Mouse (Mus musculus) ovary, adult 18-20 months (tissue): Measurements from ENCODE around the gene Adra1b.
A peak's percentile ranks its signal among the peaks of the same experiment; 100 is the strongest.

ENCODE experiments used
- DNase-seq: peaks from one replicate; pipeline ENCODE4 v3.0.0; 2022; ENCODE audit warnings: low spot score, mixed read lengths

Gene Adra1b

DNA sequence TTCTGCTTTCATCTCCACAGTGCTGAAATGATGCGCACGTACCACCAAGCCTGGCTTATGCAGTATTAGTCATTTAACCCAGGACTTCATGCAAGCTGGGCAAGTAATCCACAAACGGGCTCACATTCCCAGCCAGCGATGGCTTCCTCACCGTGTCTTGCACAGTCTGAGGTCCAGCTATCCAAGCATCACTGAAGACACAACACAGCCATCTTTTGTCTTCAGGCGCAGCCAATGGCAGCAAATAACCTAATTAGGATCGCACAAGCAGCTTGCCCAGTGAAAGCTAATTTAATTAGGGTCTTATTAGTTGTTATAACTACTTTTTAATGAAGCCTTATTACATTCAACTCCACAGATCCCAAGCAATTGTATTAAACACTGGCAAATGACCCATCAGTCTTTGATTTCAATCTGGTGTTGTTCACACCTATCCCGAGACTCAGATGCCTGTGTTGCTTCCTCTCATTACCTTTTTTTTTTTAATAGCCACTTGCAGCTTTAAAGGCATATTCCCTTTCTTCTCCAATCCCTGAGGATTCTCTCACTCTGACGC lies 83.6 kb downstream of the Adra1b start:
- DNase-seq = no peak

DNA sequence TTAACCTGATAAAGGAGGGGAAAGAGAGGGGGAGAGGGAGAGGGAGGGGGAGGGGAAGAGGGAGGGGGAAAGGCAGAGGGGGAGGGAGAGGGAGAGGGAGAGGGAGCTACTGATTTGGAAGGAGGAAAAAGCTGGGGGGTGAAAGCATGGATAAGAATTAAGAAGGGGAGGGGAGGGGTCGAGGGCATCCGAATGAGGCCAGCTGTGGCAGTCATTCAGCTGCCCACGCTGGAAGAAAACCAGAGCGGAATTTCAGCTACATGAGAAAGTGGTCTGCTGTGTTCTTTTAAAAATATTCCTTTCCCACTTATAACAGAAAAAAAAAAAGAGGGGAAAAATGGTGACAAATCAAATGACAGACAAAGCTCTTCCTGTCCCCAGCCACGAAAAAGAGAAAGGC lies 88.5 kb downstream of the Adra1b start:
- DNase-seq = no peak

DNA sequence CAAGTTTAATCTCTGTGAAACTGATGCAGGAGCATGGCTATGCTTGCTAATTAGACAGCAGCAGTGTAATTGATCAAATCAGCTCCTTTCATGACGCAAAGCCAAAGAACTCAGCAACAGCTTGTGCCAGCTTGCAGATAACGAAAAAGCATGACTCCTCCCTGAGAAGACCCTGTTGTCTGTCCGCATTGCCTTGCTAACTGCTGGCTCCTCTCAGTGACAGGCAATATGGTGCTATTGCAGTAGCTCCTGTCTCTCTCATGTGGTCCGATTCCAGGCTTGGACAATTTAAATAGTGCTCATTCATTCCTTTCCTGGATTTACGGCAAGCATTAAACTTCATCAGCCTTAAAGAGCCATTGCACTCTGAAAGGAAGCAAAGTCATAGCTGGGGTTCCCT lies 93.3 kb downstream of the Adra1b start:
- DNase-seq = no peak

DNA sequence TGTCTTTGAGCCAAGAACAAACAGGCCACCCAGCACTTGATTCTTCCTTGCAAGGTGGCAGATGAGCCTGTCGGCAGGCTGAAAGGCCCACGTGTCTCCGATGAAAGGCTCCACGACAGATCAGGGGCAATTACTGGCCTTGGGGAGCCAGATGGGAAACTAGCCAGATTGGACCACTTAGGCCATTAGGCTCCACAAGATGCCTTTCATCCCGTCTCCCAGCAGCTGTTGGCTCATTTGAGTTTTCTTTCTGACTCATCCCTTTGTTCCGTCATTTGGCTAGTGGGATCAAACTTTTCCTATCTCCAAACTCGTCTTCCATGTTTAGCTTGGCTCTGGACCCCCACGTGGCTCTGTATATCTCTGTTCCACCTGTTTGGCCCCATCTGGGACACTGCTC lies 105.0 kb downstream of the Adra1b start:
- no peak for DNase-seq

DNA sequence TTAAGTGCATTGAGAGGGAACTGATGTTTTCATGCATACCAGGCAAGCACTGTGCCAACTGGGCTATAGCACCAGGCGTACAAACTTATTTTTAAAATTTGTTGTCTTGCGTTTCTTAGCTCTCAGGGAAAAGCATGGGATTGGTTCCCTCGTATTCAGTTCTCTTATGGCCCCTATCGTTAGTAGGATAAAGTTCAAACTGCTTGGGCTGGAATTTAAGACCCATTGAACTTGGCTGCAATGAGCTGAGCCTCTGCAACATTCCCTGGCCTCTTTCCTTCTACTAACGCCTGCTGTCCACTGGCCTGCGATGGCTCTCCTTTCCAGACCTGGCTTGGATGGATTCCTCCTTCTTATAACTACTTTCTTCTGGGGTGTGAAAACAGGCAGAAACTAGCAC lies 110.6 kb downstream of the Adra1b start:
- DNase-seq = no peak

DNA sequence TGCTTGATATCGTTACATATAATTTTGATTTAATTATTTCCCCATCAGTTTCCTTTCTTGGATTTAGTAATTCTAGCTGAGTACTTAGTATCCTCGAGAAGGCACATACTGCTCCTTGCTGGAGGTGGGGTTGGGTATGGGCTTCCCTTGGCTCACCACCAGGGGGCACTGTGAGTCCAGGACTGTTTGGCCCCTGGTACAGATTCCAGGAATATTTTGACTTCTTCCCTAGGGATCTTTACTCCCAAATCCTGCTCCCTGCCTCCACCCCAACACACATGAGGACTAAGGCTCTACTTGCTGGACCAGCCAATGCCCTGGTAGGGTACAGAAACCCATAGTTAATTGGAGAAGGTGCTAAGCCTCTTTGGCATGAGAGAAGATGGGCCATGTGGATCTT lies 117.2 kb downstream of the Adra1b start:
- DNase-seq = peak; percentile 28

DNA sequence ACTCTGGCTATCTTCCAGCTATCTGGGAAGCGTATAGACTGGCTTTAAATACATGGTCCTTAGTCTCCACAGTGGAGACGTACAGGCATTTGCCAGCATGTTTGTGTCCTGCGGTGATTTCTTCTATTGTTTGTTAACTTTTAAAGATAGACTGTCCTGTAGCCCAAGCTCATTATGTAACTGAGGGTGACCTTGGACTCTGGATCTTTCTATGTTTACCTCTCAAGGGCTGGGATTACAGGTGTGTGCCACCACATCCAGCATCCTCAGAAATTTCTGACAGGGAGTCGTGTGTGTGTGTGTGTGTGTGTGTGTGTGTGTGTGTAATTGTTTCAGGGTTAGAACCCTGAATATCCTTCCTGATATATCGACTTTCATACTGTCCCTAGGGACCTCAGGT lies 117.9 kb downstream of the Adra1b start:
- DNase-seq = no peak

DNA sequence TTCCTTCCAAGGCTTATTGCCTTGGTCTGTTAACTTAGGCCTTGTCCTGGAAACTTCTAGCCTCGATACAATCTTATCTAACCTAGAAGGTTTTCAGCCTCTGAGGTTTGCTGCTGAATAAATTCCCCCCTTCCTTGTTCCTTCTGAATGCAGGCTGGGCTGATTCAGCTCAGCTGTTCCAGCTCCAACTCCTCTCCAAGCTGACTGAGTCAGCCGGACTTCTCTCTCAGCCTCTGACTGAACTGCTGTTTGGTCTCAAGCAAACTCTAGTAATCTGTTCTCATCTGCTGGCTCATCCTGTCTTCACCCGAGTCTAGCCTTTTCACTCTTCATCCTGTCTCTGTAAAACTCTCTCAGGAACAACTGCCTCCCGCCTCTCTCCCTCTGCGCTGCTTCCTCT lies 121.5 kb downstream of the Adra1b start:
- no peak for DNase-seq

DNA sequence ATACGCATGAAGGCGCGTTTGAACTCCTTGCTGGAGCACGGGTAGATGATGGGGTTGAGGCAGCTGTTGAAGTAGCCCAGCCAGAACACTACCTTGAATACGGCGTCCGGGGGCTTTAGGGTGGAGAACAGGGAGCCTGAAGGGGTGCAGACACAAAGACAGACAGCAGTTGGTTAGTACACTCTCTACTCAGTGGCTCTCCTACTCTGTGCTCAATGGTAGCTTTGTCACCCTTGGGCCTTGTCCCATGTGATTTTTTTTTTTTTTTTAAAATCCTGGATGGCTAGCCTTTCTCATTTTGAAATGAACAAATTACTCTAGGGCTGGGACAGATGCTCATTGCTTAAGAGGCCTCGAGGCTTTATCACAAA lies 124.7 kb downstream of the Adra1b start:
- no peak for DNase-seq

DNA sequence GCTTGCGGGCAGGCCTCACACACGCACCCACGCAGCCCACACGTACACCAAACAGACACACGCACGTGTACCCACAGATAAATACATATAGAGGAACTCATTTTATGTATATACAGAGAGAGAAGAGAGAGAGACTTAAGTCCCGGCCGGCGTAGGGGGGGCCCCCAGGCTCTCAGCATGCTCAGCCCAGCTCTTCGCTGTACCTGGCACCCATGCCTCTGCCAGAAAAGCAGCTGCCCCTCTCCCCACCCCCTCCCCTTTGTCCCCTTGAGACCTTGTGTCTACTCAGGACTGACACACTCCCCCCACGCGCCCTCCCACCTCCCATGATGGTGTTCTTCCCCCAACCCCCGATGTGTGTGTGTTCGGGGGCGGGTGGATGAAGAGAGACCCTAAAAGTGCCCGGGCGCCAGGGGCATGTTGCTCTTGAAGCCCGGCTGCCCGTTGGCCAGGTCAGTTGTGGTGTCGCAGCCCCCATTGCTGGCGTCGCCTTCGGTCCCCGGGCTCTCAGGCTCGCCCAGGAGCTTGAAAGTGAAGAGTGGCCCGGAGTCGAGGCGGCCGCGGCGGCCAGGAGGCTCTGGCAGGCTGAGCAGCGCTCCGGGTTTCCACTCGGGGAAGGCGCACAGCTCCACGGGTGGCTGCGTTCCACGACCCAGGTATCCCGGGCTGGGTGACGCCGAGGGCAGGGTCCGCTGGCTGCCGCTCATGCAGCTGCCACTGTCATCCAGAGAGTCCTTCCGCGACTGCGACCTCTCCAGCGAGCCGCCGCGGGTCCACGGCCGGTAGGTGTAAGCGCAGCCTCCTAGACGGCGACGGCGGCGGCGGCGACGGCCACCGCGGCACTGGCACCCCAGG lies 125.3 kb downstream of the Adra1b start:
- DNase-seq = no peak

DNA sequence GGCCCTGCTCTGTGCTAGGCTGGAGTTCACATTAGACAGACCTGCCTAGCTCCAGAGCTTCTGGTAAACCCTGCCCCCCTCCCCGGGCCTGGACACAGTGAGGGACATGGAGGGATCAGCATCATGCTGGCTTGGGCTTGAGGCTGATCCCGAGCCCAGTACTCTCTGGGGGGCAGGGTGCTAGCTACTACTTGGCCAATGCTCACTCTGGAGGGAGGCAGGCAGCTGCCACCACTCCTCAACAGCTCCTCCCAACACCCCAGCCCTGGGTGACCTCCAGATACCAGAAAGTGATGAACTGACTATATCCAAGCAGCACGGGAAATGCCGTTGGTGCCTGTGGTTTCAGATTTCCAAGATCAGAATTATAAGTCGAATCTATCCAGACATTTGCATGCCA lies 127.3 kb downstream of the Adra1b start:
- DNase-seq = no peak

DNA sequence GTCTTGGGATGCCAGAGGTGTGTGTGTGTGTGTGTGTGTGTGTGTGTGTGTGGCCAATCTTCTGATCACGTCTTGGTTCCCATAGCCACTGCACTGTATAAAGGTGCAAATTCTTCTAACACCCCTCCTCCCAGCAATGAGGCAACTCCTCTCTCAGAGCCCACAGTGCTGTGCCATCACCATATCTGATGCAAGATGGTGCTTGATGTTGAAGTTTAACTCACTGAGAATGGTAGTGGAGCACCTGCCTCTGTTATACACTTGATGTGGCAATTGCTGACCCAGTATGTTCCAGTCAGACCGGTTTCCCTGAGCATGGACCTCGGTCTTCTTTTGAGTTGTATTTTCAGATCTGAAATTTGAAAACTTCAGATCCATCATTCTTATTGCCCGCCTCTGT lies 130.9 kb downstream of the Adra1b start:
- no peak for DNase-seq

DNA sequence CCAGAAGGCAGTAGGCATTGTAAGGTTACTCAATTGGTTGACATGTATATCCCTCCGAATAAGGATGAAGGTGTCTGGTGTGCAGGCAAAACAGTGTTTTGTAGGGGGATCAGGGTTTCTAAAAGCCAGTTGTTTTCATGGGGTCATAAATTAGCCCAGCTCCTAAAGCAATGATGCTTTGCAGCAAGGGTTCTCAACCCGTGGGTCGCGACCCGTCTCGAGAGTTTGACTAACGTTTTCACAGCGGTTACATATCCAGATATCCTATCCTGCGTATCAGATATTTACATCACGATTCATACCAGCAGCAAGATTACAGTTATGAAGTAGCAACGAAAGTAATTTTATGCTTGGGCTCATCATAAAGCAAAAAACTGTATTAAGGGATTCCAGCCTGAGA lies 133.3 kb downstream of the Adra1b start:
- no peak for DNase-seq

DNA sequence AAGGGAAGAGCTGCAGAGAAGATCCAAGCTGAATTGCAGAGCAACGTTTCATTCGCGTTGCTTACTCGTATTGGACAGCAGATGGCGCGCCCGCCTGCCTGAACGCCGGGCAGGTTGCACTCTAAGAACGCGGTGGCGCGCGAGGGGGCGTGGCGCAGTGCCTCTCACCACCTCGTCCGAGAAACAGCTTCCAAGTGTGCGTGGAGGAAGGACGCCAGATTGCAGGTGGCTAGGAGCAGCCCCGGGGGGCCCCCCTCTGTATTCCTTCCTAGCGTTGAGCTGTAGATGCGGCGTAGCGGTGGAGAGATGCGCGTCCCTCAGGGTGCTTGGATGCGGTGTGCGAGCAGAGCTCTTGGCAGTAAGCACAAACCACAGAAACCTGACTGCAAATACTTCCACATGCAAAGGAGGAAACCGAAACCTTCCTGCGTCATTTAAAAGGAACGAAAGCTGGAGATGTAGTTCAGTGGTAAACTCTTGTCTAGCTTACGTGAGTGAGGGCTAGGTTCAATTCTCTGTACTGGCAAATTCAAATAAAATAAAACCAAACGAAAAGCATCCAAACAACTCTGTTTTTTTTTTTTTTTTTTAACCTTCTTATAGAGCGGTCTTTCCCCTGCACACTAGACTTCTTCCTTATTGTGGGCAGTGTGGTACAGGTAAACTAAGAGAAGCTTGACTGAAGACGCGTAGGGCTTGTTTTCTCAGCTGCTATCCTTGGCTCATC lies 133.9 kb downstream of the Adra1b start:
- DNase-seq = peak; percentile 46

DNA sequence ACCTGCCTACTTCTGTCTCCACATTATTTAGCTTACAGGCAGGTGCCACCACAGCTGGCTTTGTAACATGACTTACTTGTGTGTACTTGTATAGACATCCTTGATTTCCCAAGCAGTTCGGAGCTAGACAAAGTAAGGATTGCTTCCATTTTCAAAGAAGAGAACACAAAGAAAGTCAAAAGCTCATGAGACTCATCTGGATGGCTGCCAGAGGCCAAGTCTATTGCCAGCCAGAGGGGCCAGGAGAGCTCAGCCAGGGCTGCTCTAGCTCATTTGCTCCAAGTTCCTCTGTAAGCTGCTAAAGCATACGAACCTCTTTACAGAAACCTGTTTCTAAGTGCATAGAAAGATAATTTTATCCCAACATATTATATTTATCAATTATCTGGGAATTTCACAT lies 142.6 kb downstream of the Adra1b start:
- no peak for DNase-seq

DNA sequence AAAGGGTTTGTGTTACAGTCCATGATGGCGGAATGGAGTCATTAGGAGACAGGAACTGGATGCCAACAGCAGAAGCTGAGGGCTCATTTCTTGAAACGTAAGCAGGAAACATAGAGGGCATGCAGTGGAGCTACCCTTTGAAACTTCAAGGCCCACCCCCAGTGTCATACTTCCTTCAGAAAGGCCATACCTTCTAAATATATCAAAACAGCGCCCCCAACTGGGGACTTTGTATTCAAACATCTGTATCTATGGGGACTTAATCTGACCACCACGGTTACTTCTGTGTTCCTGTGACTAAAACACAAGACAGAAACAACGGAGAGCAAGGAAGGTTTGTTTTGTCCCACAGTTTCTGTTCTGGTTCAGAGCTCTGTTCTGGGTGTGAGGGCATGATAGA lies 145.6 kb downstream of the Adra1b start:
- no peak for DNase-seq

DNA sequence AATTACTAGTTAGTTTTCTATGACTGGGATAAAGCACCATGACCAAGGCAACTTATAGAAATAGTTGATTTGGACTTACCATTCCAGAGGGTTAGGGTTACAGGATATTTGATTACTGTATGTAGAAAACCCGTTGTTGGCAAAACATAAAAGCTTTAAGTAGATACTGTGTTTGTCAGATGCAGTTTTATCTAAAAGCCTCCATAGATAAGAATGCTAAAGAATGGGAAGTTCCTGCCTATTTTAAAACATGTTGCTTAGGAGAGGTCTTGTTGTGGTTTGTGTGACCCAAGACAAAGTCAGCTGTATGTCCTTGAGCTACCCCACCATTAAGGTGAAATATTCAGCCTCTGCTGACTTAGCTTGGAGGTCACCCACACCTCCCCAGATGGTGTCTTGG lies 146.4 kb downstream of the Adra1b start:
- DNase-seq = peak; percentile 9

DNA sequence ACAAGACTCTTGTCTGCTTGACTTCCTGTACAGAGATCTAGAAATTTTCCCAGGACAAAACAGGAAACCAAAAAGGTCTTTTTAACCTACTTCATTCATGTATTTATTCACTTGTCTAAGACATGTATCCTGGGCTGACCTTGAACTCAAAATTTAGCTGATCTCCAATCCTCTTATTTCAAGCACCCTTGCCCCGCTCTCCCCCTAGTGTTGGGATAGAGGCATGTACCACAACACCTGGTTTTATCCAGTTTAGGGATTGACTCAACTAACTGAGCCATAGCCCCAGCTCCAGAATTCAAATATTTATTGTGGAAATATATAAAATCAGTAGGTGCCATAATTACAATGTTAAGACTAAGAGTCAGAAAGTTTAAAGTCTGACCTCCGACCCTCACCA lies 149.5 kb downstream of the Adra1b start:
- no peak for DNase-seq

DNA sequence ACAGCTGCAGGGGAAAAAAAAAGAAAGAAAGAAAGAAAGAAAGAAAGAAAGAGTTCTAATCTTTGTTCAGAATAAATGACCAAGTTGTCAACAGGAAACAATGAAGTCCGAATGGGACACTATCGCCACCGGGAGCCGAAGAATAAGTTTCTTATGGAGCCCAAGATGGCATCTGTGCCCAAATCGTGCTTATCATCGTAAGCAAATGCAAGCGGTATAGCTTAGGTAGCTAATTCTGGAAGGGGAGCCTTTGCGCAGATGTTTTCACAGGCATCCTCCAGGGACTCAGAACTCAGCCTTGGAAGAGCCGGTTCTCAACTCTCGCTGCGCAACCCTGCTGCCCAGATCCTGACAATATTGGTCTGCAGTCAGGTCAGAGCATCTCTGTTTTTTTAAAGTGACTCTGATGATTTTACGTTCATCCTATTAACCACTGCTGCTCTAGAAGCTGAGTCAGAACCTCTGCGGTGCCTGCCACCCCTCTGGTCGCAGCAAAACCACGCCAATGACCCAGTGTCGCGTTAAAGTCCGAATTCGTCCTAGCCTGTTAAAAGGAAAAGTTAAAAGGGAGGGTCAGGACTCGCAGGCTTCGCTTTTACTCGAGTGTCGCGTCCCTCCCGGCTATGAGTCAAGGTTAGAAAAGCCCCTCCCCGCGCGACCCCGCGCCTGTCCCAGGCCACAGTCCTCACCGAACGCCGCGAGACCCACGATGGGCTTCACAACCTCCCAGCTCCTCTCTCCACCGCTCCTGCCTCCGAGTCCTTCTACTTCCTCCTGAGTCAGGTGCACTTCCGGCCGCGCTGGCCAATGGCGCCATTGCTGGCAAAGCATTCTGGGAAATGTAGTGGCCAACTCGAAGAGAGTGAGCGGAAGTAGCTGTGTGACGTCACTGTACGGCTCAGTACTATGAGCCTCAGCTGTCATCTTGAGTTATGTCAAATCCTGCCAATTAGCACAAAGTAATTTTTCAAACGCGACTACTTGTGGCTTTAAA lies 153.5 kb downstream of the Adra1b start, which contains the start of gene Ttc1:
Gene Ttc1, minus strand, starts transcription at position 776 of the 994 bp plus-strand sequence.
- DNase-seq = peak; percentile 93

DNA sequence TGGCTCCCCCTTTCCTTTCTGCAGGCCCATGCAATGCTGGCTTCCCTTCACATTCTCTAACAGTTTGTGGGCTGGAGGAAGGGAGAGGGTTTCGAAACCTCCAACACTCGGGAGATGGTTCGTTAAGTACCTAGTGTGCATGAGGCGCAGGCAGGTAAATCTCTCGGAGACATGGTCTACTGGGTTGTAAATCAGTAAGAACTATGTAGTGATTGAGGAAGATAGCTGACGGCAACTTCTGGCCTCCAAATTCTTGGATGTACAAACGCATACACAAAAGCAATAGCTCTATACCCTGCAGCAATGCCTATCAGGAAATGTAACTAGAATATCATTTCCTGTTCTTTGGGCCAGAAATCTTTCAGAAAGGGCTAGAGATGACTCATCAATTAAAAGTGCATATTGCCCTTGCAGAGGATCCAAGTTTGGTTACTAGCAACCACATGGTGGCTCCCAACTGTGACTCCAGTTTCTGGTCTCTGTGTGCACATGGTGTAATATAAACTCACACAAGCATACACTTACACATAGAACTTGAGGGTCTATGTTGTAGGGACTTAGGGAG lies 172.2 kb downstream of the Adra1b start:
- no peak for DNase-seq

DNA sequence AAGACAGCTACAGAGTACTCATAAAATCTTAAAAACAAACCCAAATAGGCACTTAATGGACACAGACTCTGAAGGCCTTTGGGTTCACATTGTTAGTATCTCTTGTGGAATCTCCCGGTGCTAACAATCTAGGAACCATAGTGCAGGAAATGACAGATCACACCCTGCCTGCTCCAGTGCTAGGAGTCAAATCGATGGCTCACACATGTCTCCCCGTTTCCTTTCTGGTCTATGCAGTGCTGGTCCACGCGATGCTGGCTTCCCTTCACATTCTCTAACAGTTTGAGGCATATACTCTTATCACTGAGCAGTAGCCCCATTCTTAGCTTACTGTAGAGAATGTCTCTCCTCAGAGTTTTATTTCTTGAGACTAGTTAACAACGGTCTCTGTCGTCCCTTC lies 173.2 kb downstream of the Adra1b start:
- DNase-seq = no peak
